In genomic region chr16:52043380-52044117, GRCm38 (mm10) we compare ENCODE assay signal across 19 mouse cellular contexts. TPM values are rescaled to one million over a fixed set of nuclear protein-coding genes. Genes with fewer than 3 reads are reported as not detected.
DNase-seq lines count a peak whose midpoint lies in the region; ATAC-seq and TF ChIP-seq lines count a peak whose summit lies in the region.
"Had no signal": no experiment of that assay in that cellular context is flagged by ENCODE, and none has a peak within 500 bp of the region (broad histone marks: within the 10 kb centered on the region; RNA-seq: fewer than 3 reads in every experiment).

No protein-coding gene starts in this region.

- H3K27me3 ChIP-seq in hindbrain, embryonic 13.5 days, result no peaks in the 10 kb centered on the region
- H3K27me3 ChIP-seq in hindbrain, embryonic 16.5 days (replicated peaks; ENCODE audit: control insufficient read depth, insufficient read depth, low read length), result no peaks in the 10 kb centered on the region
- H3K27me3 ChIP-seq in kidney, embryonic 16.5 days (ENCODE audit: insufficient read depth, low read length), result no peaks in the 10 kb centered on the region
- H3K27me3 ChIP-seq: embryonic facial prominence, embryonic 12.5 days; heart, embryonic 15.5 days; limb, embryonic 15.5 days; neural tube, embryonic 12.5 days had no signal

- H3K4me3 ChIP-seq in hindbrain, embryonic 13.5 days, result no peak overlapping the region
- no peak overlapping the region for H3K4me3 ChIP-seq in hindbrain, embryonic 16.5 days (ENCODE audit: low read length)
- no peak overlapping the region for H3K4me3 ChIP-seq in kidney, embryonic 16.5 days (ENCODE audit: low read length)
- H3K4me3 ChIP-seq: embryonic facial prominence, embryonic 12.5 days; erythroblast, embryonic 14.5 days; heart, adult 2 months; heart, embryonic 15.5 days; limb, embryonic 15.5 days; neural tube, embryonic 12.5 days had no signal

- ATAC-seq in hindbrain, embryonic 13.5 days (ENCODE audit: low FRiP score), result no peak
- ATAC-seq in hindbrain, embryonic 16.5 days, result no peak
- ATAC-seq in kidney, embryonic 16.5 days (ENCODE audit: low FRiP score, low TSS enrichment), result peak; percentile 87; the same call in 1 of the 2 replicates
- ATAC-seq: intestine, embryonic 16.5 days had no signal

- H3K9ac ChIP-seq in hindbrain, embryonic 13.5 days, result no peak overlapping the region
- H3K9ac ChIP-seq in hindbrain, embryonic 16.5 days (ENCODE audit: low read depth, low read length), result no peak overlapping the region
- no peak overlapping the region for H3K9ac ChIP-seq in kidney, embryonic 16.5 days (replicated peaks; ENCODE audit: low read length)
- H3K9ac ChIP-seq: embryonic facial prominence, embryonic 12.5 days; heart, embryonic 15.5 days; limb, embryonic 15.5 days; neural tube, embryonic 12.5 days had no signal

- H3K27ac ChIP-seq in hindbrain, embryonic 13.5 days, result 0 out of 2 replicates have a peak overlapping the region, but pooled peaks have one; percentile 82
- no peak overlapping the region for H3K27ac ChIP-seq in hindbrain, embryonic 16.5 days (ENCODE audit: low read depth, low read length)
- peak overlapping the region; percentile 40; the same call in 1 of the 2 replicates for H3K27ac ChIP-seq in kidney, embryonic 16.5 days (ENCODE audit: low read length)
- H3K27ac ChIP-seq: embryonic facial prominence, embryonic 12.5 days; heart, adult 2 months; heart, embryonic 15.5 days had no signal

- H3K36me3 ChIP-seq in hindbrain, embryonic 13.5 days, result peaks cover 15% of the 10 kb centered on the region
- peaks cover 6% of the 10 kb centered on the region; the same call in 1 of the 2 replicates for H3K36me3 ChIP-seq in hindbrain, embryonic 16.5 days (ENCODE audit: control insufficient read depth, insufficient read depth, low read length)
- peaks cover 15% of the 10 kb centered on the region for H3K36me3 ChIP-seq in kidney, embryonic 16.5 days (ENCODE audit: insufficient read depth, low read length)

- peaks cover 25% of the 10 kb centered on the region for H3K4me1 ChIP-seq in hindbrain, embryonic 13.5 days (replicated peaks)
- H3K4me1 ChIP-seq in hindbrain, embryonic 16.5 days (ENCODE audit: control insufficient read depth, insufficient read depth, low read depth, low read length), result peaks cover 6% of the 10 kb centered on the region; the same call in 1 of the 2 replicates
- peaks cover 19% of the 10 kb centered on the region for H3K4me1 ChIP-seq in kidney, embryonic 16.5 days (ENCODE audit: insufficient read depth, low read length)
- H3K4me1 ChIP-seq: embryonic facial prominence, embryonic 12.5 days had no signal

- H3K9me3 ChIP-seq in hindbrain, embryonic 13.5 days, result no peaks in the 10 kb centered on the region
- H3K9me3 ChIP-seq in hindbrain, embryonic 16.5 days (ENCODE audit: control insufficient read depth, low read length), result no peaks in the 10 kb centered on the region
- H3K9me3 ChIP-seq in kidney, embryonic 16.5 days (ENCODE audit: low read length), result no peaks in the 10 kb centered on the region
- H3K9me3 ChIP-seq: embryonic facial prominence, embryonic 12.5 days; heart, embryonic 15.5 days; limb, embryonic 15.5 days; neural tube, embryonic 12.5 days had no signal

- H3K4me2 ChIP-seq in hindbrain, embryonic 13.5 days, result no peak overlapping the region
- H3K4me2 ChIP-seq in hindbrain, embryonic 16.5 days (ENCODE audit: low read length), result no peak overlapping the region
- H3K4me2 ChIP-seq in kidney, embryonic 16.5 days (replicated peaks; ENCODE audit: low read depth, low read length), result no peak overlapping the region
- H3K4me2 ChIP-seq: embryonic facial prominence, embryonic 12.5 days; heart, embryonic 15.5 days; limb, embryonic 15.5 days had no signal

- no peak for TF ChIP-seq POLR2A in brain, embryonic 14.5 days (IDR thresholded peaks at IDR 0.05; ENCODE audit: borderline replicate concordance, extremely low read depth, insufficient read depth, insufficient read length, poor library complexity, severe bottlenecking)

- DNase-seq in kidney, adult 11 months, result no peak
- peak; percentile 52 for DNase-seq in adipocyte (ENCODE audit: low spot score)
- DNase-seq in brain, embryonic 14.5 days (ENCODE audit: low read depth), result peak; percentile 55
- no peak for DNase-seq in cerebellum, adult 11-12 months
- DNase-seq: cerebellum, adult 9-11 months; heart, adult 2 months; heart, postnatal 4 days; lung, adult 2 months; right cerebral cortex, postnatal 25 days; thymus, postnatal 36 days had no signal

- 53% methylated on average over 11 of the region's 11 CpGs for WGBS in hindbrain, embryonic 13.5 days
- 54% methylated on average over 11 of the region's 11 CpGs for WGBS in hindbrain, embryonic 16.5 days
- 61% methylated on average over 11 of the region's 11 CpGs for WGBS in kidney, embryonic 16.5 days

- no peak for TF ChIP-seq CTCF in brain, embryonic 14.5 days (IDR thresholded peaks at IDR 0.05; ENCODE audit: borderline replicate concordance, extremely low read depth, insufficient read depth, insufficient read length)

RNA-seq across cellular contexts. Expression of gene Cblb, which starts 12.5 kb away (rescaled TPM):
- 19.6 and 21.5 TPM in 2 replicates for polyA plus RNA-seq in hindbrain, embryonic 13.5 days (2015; fragmentation: Nextera tagmentation; extraction: Ambion mirVana)
- polyA plus RNA-seq in hindbrain, embryonic 16.5 days (2015; fragmentation: Nextera tagmentation; extraction: Ambion mirVana), result 8.0 and 11.3 TPM in 2 replicates
- 15.3 and 20.8 TPM in 2 replicates for polyA plus RNA-seq in kidney, embryonic 16.5 days (2015; fragmentation: Nextera tagmentation; extraction: Ambion mirVana)
- 29.9 and 31.8 TPM in 2 replicates for polyA plus RNA-seq in brain, embryonic 14.5 days (2012; rRNA removed)

Comparison
In these comparisons a context has a peak if more than half of its experiments do, and no peak if none do; other contexts are left out.
1. DNase-seq: peak in adipocyte (single experiment) and brain, embryonic 14.5 days (single experiment); none in kidney, adult 11 months (single experiment) and cerebellum, adult 11-12 months (single experiment).